Mouse (Mus musculus): ENCODE measurements around the gene 4933425L06Rik. TPM values are rescaled to one million over a fixed set of nuclear protein-coding genes. Genes with fewer than 3 reads are reported as not detected.

The 4933425L06Rik gene
- total RNA-seq, 2 experiments from 2014 or later: not detected

- DNase-seq (ENCODE audit: low spot score in 2 of 2): no peak
- intact Hi-C loops (cut with DNase I): no loop called here
These were observed 48.2 kb downstream of the 4933425L06Rik start for GRCm38 (mm10) chr13:105130080-105130479.

- DNase-seq (ENCODE audit: low spot score in 2 of 2): no peak
- intact Hi-C loops (cut with DNase I): no loop called here
These were observed 50.4 kb downstream of the 4933425L06Rik start for GRCm38 (mm10) chr13:105132370-105132769.

GRCm38 (mm10) chr13:105132776-105133175 is 50.9 kb downstream of the 4933425L06Rik start:
- intact Hi-C loops (cut with DNase I): no loop called here
- DNase-seq (ENCODE audit: low spot score in 2 of 2): no peak

GRCm38 (mm10) chr13:105134397-105134796 is 52.5 kb downstream of the 4933425L06Rik start:
- intact Hi-C loops (cut with DNase I): no loop called here
- no peak for DNase-seq (ENCODE audit: low spot score in 2 of 2)

GRCm38 (mm10) chr13:105139881-105140280 is 58.0 kb downstream of the 4933425L06Rik start:
- DNase-seq (ENCODE audit: low spot score in 2 of 2): no peak
- intact Hi-C loops (cut with DNase I): no loop called here

GRCm38 (mm10) chr13:105146827-105147226 is 64.9 kb downstream of the 4933425L06Rik start:
- DNase-seq (ENCODE audit: low spot score in 2 of 2): no peak
- intact Hi-C loops (cut with DNase I): no loop called here

- no peak for DNase-seq (ENCODE audit: low spot score in 2 of 2)
- intact Hi-C loops (cut with DNase I): no loop called here
These were observed 66.0 kb downstream of the 4933425L06Rik start for GRCm38 (mm10) chr13:105147795-105148418.

- intact Hi-C loops (cut with DNase I): no loop called here
- no peak for DNase-seq (ENCODE audit: low spot score in 2 of 2)
These were observed 68.1 kb downstream of the 4933425L06Rik start for GRCm38 (mm10) chr13:105150006-105150405.

- intact Hi-C loops (cut with DNase I): no loop called here
- DNase-seq (ENCODE audit: low spot score in 2 of 2): peak; percentile 22 to 40
These were observed 72.0 kb downstream of the 4933425L06Rik start for GRCm38 (mm10) chr13:105153955-105154354.

GRCm38 (mm10) chr13:105165441-105165840 is 83.5 kb downstream of the 4933425L06Rik start:
- no peak for DNase-seq (ENCODE audit: low spot score in 2 of 2)
- intact Hi-C loops (cut with DNase I): no loop called here

Other genes with a start within 250 kb of the 4933425L06Rik start
- gene Shisal2b, start 218.2 kb upstream of the 4933425L06Rik start, total RNA-seq (2021): 1 to 10 TPM in 1 of 2 experiments, under 1 TPM in 1; 0.53 to 2.6 TPM
- gene Rgs7bp, start 27.2 kb upstream of the 4933425L06Rik start, total RNA-seq (2021): 100 to 1,000 TPM; 133 to 138 TPM
- 10 to 100 TPM; 20.2 to 20.9 TPM for gene Rnf180, start 212.7 kb downstream of the 4933425L06Rik start, total RNA-seq (2021)

All from left cerebral cortex, postnatal 14 days (tissue).